Mouse (Mus musculus) bone marrow macrophage, adult 2 months (primary cell): ENCODE data around the gene Dtl.

Experiments used
- CTCF ChIP-seq: IDR thresholded peaks from 2 replicates; pipeline ENCODE4 v1.5.1; 2012; ENCODE audit warnings: low read depth, mild to moderate bottlenecking, low read length, moderate library complexity
- POLR2A ChIP-seq: IDR thresholded peaks from 2 replicates; pipeline ENCODE4 v1.6.1; 2012; ENCODE audit warnings: mild to moderate bottlenecking, low read depth, low read length, borderline replicate concordance

DNA sequence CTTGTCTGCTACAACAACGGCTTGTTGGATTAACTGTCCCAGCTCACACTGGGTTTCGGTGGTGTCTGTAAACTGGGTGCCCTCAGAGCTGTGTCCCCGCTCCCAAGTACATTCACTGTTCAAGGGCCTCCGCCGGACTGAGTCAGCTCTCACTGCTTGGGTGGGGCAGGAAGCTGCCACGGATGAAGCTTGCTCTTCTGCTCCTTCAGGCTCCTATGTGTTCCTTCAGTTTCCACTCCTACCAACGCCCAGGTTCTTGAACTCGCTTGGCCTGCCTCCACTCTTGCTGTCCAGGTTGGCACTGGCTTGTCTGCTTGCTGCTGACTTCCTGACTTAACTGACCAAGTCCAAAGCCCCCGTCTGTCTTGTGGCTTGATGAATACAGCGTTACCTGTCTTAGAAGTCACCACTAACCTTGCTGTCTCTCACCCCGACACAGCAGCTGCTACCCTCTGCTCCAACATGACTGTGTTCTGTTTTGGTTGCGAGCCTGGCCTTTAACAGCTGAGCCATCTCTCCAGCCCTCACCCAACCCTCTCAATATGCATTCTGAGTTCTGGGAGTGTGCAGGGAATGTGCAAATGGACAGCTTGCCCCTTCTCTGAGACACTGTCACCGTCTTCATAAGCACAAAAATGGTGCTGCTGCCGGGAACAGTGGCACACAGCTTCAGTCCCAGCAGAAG lies 76.9 kb downstream of the Dtl start:
- TF ChIP-seq CTCF: no peak
- TF ChIP-seq POLR2A: no peak
